Mouse (Mus musculus) liver, adult (tissue): Measurements from ENCODE around the gene Tmed3.

Experiments
- GATA4 ChIP-seq: IDR thresholded peaks from 2 replicates; pipeline ENCODE4 v1.6.1; 2014; ENCODE audit warnings: mild to moderate bottlenecking, low read length; ENCODE audit not compliant: insufficient replicate concordance

The Tmed3 gene

DNA sequence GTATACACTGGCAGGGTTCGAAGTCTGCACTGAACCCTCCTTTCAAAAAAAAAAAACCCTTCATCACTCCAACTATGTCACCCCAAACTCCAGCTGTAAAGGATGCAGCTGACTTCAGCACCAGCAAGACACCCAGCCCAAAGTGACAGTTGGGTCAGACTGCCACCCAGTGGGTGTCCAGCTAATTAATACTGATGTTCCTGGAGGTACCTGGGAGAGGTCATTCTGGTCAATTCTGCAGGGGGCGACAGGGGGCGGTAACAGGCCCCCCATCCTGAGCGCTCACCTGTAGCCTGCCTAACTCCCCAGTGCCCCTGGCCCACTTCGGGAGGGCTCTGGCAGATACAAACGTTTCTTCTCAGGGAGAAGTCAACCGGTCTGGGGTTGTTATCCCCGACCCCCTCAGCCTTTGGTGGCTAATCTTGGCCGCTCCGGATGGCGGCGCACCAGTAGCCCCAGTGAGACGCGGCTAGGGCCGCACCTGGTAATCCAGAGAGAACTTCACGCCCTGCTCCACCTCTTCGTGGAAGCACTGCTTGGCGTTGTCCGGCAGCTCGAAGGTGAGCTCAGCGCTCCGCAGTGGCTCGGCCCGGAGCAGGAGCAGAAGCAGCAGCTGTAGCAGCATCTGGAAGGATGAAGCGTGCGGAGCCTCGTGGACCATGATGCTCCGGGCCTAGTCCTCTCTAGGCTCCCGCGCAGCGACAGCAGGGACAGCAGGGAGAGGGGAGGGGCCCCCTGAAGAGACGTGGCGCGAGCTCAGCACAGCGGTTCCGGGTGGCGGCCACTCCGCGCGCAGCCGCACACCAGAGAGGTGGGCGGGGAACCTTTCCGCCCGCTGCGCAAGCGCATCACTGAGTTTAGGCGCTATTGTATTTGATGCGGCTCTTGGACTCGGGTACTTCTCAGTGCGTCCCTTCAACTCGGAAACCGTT, at the start of gene Tmed3:
TSS of gene Tmed3 (minus strand) at position 804 of the 932 bp plus-strand sequence.
- no peak; the same call in 1 of the 2 replicates for TF ChIP-seq GATA4

DNA sequence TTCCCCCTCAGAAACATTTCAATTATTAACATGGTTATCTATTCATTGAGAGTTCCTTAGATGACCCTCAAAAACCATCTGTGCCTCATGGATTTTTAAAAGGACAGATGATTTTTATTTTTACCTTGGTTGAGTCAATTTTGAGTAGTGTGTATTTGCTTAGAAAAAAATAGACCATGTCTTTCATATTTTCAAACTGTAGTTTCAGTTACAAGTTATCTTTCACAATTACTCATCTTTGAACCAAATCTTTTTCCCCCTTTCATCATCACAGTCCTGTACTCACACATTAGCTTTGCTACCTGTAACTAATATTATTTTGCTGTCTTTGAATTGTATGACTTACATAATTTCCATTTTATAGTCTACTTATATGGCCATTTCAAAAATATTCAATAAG, 35.2 kb upstream of the Tmed3 start:
- no peak for TF ChIP-seq GATA4

DNA sequence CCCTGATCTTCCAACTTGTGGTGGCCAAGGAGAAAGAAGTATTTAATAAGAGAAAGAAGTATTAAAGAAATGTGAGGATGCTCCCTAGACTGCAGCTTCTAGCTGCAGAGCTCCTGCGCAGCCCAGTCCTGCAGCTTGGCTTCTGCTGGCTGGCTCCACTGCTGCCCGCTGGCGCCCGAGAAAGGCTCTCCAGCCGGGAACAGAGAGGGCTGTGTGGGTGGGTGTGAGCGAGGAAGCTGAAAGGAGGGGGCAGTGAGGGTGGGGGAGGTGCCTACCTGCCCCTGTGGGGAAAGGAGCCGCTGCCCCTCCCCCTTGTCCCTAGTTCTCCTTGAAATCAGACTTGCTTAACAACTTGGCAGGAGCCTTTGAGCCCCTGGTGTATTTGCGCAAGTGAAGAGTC, 33.4 kb upstream of the Tmed3 start, which contains the start of gene Ankrd34c:
TSS of gene Ankrd34c (minus strand) at position 181 of the 400 bp plus-strand sequence.
- no peak for TF ChIP-seq GATA4

DNA sequence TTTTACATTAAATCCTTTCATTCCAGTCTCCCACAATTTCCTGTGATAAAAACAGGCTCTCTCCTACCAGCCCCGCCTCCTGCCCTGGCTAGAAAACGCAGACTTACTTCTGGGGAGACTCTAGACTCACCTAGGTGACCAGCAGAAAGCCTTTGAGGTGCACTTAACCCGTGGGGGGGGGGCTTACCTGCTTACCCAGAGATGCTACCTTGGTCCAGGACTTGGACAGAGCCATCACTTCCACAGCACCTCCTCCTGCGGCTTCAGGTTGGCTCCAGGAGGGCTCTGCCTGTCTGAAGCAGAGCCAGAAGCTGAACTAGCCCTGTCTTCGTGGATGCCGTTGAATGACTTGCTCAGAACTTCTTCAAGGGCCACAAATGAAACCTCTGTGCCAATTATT, 33.0 kb upstream of the Tmed3 start:
- no peak for TF ChIP-seq GATA4

DNA sequence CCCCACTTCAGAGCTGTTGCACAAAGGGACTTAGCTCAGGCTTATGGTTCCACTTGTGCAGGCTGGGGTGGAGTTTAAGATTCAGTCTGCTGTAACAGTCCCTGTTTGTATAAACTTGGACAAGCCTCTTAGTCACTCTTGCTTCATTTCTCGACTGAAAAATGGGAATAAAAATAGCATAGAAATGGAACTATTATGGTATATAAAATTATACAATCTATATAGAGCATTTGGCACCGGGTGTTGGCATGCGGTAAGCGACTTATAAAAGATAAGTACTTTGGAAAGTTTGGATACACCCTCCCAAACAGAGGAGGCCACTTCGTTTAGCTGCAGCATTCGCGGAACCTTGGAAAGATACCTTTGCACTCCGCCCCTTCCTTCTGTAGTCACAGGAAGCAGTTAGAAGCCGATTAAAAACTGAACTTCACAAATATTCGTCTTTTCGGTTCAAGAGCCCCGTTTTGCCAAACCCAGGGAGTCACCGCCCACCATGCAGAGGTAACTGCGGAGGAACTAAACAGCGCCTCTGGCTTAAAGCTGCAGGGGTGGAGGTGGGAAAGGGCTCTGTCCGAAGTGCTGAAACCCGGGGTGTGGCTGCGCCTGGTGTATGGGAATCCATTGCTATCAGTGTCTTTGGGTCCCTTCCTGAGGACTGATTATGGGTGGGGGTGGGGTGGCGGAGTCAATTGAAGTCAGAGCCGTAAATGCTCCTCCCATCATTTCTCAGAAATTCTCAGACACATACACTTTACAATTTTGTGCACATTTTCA, 32.3 kb upstream of the Tmed3 start:
- TF ChIP-seq GATA4, result no peak

DNA sequence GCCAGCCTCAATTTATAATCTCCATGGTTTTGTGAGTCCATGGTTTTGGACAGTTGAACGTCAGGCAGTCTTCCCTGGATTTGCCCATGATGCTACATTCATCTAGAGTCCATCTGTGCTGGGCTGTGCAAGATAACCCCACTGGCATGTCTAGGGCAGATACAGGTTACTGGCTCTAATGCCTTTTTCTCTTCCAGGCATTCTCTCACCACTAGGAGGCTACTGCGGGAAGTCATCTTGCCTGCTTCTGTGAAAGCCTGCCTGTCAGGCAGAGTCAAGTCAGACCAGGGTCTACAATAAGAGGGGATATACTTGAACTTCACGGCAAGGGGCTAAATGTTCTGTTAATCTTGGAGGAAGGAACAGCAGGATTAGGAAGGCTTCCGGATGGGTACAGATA, 2.0 kb upstream of the Tmed3 start:
- TF ChIP-seq GATA4, result no peak

DNA sequence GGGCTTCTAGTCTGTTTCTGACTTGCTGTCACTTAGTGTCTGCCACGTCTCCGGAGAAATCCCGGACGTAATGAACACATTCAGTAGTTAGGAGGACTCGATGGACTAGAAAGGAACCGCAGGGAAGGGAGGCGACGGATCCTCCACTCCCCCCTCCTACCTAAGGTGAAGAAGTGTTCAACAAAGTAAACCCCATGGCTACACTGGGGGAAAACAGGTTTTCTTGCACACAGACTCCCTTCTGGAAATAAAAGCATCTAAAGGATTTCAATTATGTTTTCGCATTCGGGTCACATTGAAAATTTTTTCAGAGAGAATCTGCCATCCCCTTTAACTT, 297 bp upstream of the Tmed3 start:
- TF ChIP-seq GATA4, result no peak

DNA sequence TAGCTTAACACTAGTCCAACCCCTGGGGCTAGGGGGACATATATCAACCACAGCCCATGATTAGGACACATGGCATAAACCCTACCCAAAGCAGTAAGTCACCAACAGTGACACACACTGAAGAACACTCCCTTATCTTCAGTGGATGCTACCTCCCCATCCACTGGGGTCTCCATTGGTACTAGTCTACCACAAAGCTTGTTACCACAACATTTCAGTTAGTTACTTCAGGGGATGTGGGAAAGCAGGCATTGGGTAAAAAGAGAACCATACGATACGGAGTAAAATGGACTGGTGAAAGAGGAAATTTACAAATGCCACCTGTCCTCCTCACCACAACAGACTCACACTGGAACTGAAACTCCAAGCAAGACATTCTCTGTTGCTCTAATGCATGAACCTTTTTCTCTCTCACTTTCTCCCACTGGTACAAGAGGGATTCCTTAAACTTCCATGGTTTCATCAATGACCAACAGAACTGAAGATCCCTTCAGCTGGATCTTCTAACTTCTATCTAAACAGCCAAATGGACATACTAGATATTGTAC, 3.9 kb downstream of the Tmed3 start:
- TF ChIP-seq GATA4, result no peak

DNA sequence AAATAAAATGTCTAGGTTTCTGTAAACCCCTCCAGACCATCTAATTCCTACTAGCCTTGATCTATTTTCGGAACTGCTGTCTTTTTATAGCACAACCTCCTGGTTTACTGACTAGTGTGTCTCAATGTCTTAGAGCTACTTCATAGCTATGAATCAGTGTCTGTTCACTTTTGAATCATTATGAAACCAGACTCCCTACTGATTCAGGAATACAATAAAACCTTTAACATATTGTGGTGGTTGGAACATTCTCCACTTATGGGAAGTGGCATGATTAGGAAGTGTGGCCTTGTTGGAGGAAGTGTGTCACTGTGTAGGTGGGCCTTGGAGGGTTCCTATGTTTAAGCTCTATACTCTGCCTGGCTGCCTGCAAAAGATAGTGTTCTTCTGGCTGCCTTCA, 9.7 kb downstream of the Tmed3 start:
- no peak for TF ChIP-seq GATA4

DNA sequence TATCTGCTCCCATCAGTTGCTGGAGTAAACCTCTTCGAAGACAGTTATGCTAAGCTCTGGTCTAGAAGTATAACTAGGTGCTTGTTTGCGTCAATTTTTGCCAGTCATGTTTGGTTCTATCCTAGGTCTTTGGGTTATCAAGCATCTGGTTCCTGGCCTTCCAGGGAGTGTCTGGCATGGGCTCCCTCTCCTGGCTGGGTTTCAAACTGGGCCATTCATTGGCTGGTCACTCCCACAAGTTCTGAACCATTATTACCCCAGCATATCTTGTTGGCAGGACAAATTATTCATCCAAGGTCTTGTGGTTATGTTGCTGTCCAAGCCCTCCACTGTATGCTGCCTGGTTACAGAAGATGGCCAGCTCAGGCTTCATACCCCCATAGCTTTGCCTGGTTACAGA, 11.2 kb downstream of the Tmed3 start:
- TF ChIP-seq GATA4, result peak; percentile 69; the same call in 1 of the 2 replicates

DNA sequence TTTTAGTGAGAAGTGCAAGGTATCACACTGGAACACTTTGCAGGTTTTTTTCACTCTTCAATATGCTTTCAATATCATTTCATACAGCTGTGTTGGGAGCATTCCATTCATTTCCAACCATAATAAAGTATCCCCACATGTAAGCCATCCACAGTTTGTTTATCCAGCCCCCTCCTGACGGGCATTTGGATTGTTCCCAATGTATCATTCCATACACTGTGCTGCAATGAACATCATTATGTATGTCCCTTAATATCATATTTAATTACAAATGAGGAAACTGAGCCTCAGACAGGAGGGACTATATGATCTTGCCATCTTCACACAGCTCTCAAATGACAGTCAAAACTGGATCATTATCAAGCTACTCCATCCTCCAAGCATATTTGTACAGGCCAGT, 15.7 kb downstream of the Tmed3 start:
- TF ChIP-seq GATA4, result no peak

DNA sequence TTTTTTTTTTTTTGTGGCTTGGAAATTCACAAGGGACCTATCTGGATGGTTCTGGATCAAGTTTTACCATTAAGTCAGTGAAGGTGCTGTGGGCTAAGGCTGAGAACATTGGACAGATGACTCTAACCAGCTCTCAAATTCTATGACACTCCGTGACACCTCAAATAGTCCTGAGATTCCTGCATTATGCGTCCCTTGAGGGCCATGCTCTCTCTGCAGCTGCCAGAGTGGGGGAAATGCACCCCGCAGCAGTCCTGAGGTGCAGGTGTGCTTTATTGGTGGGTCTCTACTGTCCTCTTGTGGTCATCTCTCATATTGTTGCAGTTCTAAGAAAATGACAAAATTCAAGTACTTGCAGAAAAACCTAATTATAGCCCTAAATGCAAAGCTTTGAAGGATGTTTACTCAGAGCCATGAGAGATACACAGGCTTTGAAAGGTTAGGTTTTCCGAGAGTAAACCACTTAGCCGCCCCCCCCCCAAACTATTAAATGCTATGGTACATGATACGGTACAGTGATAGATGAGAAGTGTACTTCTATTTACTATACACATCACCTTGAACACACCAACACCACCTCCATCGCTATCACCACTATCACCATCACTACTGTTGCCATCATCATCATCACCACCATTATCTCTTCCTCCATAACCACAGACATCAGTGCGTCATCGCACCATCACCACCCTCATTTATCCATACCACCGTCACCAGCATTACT, 17.2 kb downstream of the Tmed3 start:
- TF ChIP-seq GATA4, result no peak

DNA sequence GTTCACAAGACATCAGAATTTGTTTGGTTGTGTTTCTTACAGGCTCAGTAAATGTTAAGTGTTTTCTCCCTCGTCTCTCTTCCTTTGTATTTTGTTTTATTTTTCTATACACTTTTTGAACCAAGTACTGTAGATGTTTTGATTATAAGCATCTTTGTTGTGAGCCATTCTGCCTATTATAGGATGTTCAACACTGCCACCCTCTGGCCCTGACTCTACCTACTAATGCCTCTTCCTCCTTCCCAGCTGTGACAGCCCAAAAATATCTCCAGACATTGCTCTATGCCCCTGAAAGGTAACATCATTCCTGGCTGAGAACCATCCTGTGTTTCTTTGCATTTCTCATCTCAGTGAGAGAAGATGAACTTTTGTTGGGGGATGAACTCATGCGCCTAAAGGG, 18.6 kb downstream of the Tmed3 start:
- TF ChIP-seq GATA4, result no peak

DNA sequence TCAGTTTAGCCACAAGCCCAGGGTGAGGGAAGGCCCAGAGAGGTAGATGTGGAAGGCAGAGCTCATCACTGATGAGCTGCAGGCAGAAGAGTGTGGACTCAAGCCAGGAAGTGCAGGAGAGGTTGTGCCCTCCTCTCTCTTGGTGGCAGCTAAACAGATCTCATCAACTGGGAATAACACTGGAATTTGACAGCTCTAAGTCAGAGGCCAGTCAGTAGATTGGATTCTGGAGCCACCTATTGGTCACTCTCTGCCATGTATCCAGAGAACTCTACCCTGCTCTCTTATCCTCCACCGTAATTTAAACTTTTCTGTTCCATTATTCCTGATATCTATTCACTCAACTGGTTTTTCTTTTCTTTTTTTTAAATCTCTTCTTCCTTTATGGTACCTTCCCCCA, 25.9 kb downstream of the Tmed3 start:
- no peak for TF ChIP-seq GATA4

DNA sequence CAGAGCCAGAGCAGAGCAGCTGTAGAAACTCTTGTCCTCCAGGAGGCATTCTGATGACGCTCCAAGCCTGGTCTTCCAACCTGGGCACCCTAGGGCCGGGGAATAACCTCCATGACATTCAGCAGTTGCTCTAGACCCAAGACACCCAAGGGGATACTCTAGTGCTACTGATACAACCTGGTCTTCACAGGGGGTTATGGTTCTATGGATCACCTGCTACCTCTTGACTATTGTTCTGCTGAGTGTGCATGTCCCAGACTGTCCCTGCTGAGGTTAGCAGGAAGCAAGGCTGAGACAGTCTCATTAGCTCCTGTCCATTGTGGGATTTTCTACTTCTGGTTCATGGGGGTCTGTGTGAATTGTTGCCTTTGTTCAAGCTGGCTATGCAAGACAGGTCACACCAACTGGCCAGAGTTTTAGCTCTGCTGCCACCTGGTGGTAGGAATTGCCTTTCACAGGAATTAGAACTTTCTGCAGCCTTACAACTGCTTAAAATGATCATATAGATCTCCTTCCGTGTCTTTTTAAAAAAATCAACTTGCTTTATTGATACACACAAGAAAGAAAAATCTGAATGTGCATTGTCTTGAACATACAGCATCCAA, 30.8 kb downstream of the Tmed3 start:
- TF ChIP-seq GATA4, result no peak
